Mouse (Mus musculus) thymus, adult 2 months (tissue): ENCODE data around the gene Tgfbrap1. TPM values are rescaled to one million over a fixed set of nuclear protein-coding genes. Genes with fewer than 3 reads are reported as not detected.

Experiments used
- DNase-seq: peaks from one replicate; pipeline ENCODE4 v3.0.0; 2021
- H3K27ac ChIP-seq: fragments of 200-500 bp; 2 replicates; pipeline ENCODE4 v1.5.1; 2012; ENCODE audit warnings: low read length, control low read depth; ENCODE audit not compliant: control insufficient read depth, insufficient read depth
- H3K27me3 ChIP-seq: fragments of 200-500 bp; 2 replicates; pipeline ENCODE4 v1.6.1; 2012; ENCODE audit warnings: mild to moderate bottlenecking, low read length, moderate library complexity, mixed read lengths; ENCODE audit not compliant: control insufficient read depth, insufficient read depth
- H3K36me3 ChIP-seq: fragments of 200-500 bp; 2 replicates; pipeline ENCODE4 v1.6.1; 2012; ENCODE audit warnings: mild to moderate bottlenecking, low read length, moderate library complexity; ENCODE audit not compliant: control insufficient read depth, insufficient read depth
- H3K4me1 ChIP-seq: fragments of 200-500 bp; replicated peaks from 2 replicates; pipeline ENCODE4 v1.6.1; 2012; ENCODE audit warnings: low read length; ENCODE audit not compliant: control insufficient read depth, insufficient read depth
- H3K4me3 ChIP-seq: fragments of 200-500 bp; 2 replicates; pipeline ENCODE4 v1.5.1; 2012; ENCODE audit warnings: mild to moderate bottlenecking, low read length, control low read depth, moderate library complexity; ENCODE audit not compliant: control insufficient read depth, insufficient read depth
- CTCF ChIP-seq: fragments of 200-500 bp; IDR thresholded peaks from 2 replicates; pipeline ENCODE4 v1.5.1; 2012; ENCODE audit warnings: mild to moderate bottlenecking, control low read depth, low read length, moderate library complexity, borderline replicate concordance; ENCODE audit not compliant: control insufficient read depth, poor library complexity, insufficient read depth; ENCODE audit errors: extremely low read depth
- POLR2A ChIP-seq: fragments of 200-500 bp; IDR thresholded peaks from 2 replicates; pipeline ENCODE4 v1.6.1; 2012; ENCODE audit warnings: mild to moderate bottlenecking, low read length, control low read depth, moderate library complexity; ENCODE audit not compliant: control insufficient read depth, poor library complexity, insufficient read depth; ENCODE audit errors: extremely low read depth
- WGBS: fragments of 180-500 bp; shearing (Covaris S2); methylation state at CpG from one replicate; pipeline ENCODE4 v1.1.7; 2018; 5-methylcytosine and 5-hydroxymethylcytosine counted together
- polyA plus RNA-seq: library from polyadenylated mRNA; depleted of rRNA; stranded (reverse); fragments of >200 nt; gene quantifications from 2 replicates; pipeline ENCODE4 v1.2.3, GENCODE M21; 2012

The Tgfbrap1 gene
- polyA plus RNA-seq, 1 experiment = 22.9 TPM

DNA sequence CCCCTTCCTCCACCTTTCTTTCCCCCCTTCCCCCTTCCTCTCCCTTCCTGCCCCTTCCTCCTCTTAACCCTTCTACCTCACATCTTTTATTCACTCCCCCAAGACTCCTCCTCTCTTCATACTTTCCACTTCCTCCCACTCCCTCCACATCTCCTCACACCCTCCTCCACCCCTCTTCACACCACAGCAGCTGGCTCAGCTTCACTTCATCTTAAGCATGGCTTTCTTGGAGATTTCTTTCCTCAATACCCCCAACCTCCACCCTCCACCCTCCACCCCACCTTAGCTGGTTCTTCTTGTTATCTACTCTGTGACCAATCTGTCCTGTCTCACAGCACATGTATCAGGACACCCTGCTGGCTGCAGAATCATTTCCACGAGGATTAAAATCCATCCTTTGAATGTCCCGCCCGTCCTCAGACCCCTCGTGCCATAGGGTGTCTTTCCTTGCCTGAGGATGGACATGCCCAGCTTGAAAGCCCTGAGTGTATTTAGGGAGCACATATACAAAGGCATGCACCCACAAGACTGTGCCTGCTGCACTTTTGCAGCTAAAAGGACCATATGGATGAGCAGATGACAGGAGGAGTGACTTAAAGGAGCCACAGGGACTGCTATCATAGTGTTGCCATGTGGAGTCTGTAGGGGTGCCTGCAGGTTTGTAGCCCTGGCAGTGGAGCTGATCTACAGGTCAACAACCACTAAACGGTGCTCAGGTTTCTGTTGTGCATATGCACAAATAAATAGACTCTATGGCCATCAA lies 32.0 kb upstream of the Tgfbrap1 start:
- no peak for TF ChIP-seq POLR2A
- TF ChIP-seq CTCF = no peak
- H3K4me3 ChIP-seq = no peak overlapping the region
- H3K4me1 ChIP-seq = peaks cover 10% of the 10 kb centered on the region; the same call in 1 of the 2 replicates
- no peak overlapping the region for H3K27ac ChIP-seq
- WGBS = 94% methylated on average over 5 of the region's 5 CpGs
- DNase-seq = no peak
- H3K36me3 ChIP-seq = no peaks in the 10 kb centered on the region
- no peaks in the 10 kb centered on the region for H3K27me3 ChIP-seq

DNA sequence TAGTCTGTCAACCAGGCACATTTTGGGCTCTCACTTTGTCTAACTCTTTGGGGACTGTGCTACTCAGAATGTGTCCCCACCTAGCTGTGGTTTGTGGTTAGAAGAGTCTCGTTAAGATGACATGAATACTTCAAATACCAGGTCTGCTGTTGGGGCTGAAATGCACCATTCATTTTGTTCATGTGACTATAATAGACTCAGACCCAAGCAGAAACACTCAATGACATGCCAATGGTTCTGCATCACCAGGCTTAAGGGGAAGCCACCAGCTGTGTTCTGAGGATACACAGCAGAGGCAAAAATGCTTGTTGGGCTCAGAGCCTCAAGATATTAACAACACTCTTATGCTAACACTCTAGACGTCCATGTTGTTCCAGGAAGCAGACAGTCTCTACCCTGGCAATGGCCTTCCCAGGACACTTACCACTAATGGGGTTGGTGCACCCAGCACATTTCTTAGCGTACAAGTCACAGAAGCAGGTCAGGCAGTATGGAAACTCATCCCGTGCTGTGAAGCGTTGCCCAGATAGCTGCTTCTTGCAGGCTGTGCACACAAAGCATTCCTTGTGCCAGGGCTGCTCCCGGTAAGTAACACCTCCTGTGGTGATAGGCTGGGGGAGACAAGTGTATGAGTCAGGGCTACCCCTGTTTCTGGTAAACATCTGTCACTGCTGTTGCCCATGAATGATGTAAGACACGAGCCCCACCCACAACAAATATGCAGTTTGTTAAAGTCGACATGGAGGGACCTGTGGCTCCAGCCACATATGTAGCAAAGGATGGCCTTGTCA lies 29.6 kb upstream of the Tgfbrap1 start:
- WGBS = 76% methylated on average over 8 of the region's 8 CpGs
- Histone ChIP-seq H3K4me1 (peaks cover 10% of the 10 kb centered on the region; the same call in 1 of the 2 replicates), H3K27ac (no peak overlapping the region), H3K4me3 (no peak overlapping the region), H3K27me3 (no peaks in the 10 kb centered on the region), H3K36me3 (no peaks in the 10 kb centered on the region)
- TF ChIP-seq POLR2A (no peak), CTCF (no peak)
- no peak for DNase-seq

DNA sequence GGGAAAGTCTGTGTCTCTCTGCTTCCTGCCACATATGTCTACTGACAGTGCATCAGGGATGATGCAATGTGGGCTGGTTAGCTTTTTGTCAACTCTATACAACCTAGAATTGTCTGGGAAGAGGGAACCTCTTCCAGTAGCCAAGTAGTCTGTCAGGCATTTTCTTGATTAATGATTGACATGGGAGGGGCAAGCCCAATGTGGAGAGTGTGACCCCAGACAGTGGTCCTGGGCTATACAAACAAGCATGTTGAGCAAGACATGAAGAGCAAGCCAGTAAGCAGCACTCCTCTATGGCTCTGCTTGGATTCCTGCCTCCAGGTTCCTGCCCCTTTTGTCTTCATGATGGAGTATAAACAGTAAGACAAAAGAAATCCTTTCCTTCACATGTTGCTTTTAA lies 28.8 kb upstream of the Tgfbrap1 start:
- DNase-seq = no peak
- Histone ChIP-seq H3K4me3 (no peak overlapping the region), H3K27me3 (no peaks in the 10 kb centered on the region), H3K27ac (no peak overlapping the region), H3K36me3 (no peaks in the 10 kb centered on the region), H3K4me1 (peaks cover 10% of the 10 kb centered on the region; the same call in 1 of the 2 replicates)
- TF ChIP-seq POLR2A (no peak), CTCF (no peak)

DNA sequence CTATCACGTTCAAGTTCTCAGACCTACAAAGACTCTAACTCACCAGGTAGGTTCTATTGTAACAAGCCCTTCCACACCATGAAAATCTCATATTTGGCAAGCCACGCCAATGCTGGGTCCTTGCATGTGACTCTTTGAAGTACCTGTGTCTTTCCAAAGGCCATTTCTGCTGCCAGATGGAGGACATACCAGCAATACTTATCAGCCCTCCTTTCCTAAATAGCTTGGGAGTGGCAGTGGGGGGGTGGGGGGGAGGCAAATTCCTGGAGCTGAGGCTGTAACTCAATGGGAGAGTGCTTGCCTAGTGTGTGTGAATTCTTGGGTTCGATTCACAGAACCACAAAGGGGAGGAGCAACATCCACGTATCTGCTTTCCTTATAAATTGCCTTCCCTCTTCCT lies 26.3 kb upstream of the Tgfbrap1 start:
- Histone ChIP-seq H3K27ac (no peak overlapping the region), H3K36me3 (no peaks in the 10 kb centered on the region), H3K4me1 (peaks cover 5% of the 10 kb centered on the region; the same call in 1 of the 2 replicates), H3K27me3 (no peaks in the 10 kb centered on the region), H3K4me3 (no peak overlapping the region)
- 92% methylated on average over 4 of the region's 4 CpGs for WGBS
- no peak for TF ChIP-seq POLR2A
- TF ChIP-seq CTCF = no peak
- DNase-seq = no peak

DNA sequence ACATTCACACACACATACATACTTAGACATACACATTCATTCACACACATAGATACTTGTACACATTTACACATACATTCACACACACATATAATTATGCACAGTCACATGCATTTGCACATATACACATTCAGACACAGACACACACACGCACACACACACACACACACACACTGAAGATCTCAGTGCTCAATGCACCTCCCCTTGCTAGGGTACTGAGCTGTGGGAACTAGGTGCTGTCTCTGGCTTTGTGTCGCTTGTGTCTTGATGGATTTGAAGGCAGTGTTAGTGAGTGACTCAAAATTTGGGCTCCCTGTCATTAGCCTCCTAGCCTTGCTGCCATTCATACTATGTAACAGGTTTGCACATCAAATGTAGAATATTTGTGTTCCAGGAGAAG lies 24.2 kb upstream of the Tgfbrap1 start:
- no peak for DNase-seq
- no peak overlapping the region for H3K27ac ChIP-seq
- no peaks in the 10 kb centered on the region for H3K27me3 ChIP-seq
- no peaks in the 10 kb centered on the region for H3K4me1 ChIP-seq
- 90% methylated on average over 2 of the region's 2 CpGs for WGBS
- H3K36me3 ChIP-seq = no peaks in the 10 kb centered on the region; the same call in 1 of the 2 replicates
- no peak overlapping the region for H3K4me3 ChIP-seq
- TF ChIP-seq POLR2A (no peak), CTCF (no peak)

DNA sequence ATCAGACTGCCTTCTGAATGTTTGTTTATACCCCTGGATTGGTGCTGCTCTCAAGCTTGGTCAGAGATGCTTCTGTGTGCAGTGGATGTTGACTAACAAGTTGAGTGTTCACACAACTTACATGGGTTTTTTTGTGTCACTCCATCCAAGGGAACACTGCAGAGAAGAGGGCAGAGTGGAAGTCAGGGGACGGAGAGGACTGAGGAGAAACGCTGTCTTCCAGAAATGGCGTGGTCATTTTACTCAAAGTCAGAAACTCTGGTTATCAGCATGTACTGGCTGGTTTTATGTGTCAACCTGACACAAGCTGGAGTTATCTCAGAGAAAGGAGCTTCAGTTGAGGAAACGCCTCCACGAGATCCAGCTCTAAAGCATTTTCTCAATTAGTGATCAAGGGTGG lies 22.5 kb upstream of the Tgfbrap1 start:
- WGBS = 97% methylated on average over 5 of the region's 5 CpGs
- Histone ChIP-seq H3K27ac (no peak overlapping the region), H3K4me3 (no peak overlapping the region), H3K27me3 (no peaks in the 10 kb centered on the region), H3K36me3 (peaks cover 10% of the 10 kb centered on the region), H3K4me1 (no peaks in the 10 kb centered on the region)
- DNase-seq = no peak
- no peak for TF ChIP-seq CTCF
- TF ChIP-seq POLR2A = no peak
